8 mouse cellular contexts compared by ENCODE assay signal in genomic region chr5:3647708-3648121, GRCm38 (mm10). TPM values are rescaled to one million over a fixed set of nuclear protein-coding genes. Genes with fewer than 3 reads are reported as not detected.
DNase-seq lines count a peak whose midpoint lies in the region; ATAC-seq lines count a peak whose summit lies in the region.

No protein-coding gene starts in this region.

- H3K27me3 ChIP-seq in forebrain, embryonic 11.5 days (ENCODE audit: control insufficient read depth, insufficient read depth, low read length) = no peaks in the 10 kb centered on the region
- H3K27me3 ChIP-seq in heart, embryonic 15.5 days = no peaks in the 10 kb centered on the region
- H3K27me3 ChIP-seq in liver, embryonic 15.5 days = no peaks in the 10 kb centered on the region
- H3K27me3 ChIP-seq in neural tube, embryonic 12.5 days (replicated peaks) = no peaks in the 10 kb centered on the region

- peak; percentile 81 for DNase-seq in ES-CJ7 (ENCODE audit: low read depth, low spot score)
- DNase-seq in c-Kit-positive CD71-positive TER-119-negative erythroid progenitor cells, embryonic 14.5 days (ENCODE audit: low read depth) = peak; percentile 80
- DNase-seq in forebrain, embryonic 11.5 days (ENCODE audit: low spot score) = peak; percentile 97
- peak; percentile 95 for DNase-seq in kidney, postnatal 14 days
- peak; percentile 91 for DNase-seq in testis, postnatal 10 days (ENCODE audit: low spot score)

- peak overlapping the region; percentile 81 for H3K27ac ChIP-seq in forebrain, embryonic 11.5 days (ENCODE audit: low read depth, low read length)
- H3K27ac ChIP-seq in heart, embryonic 15.5 days = peak overlapping the region; percentile 90
- H3K27ac ChIP-seq in liver, embryonic 15.5 days (replicated peaks) = peak overlapping the region; percentile 96
- peak overlapping the region; percentile 72 for H3K27ac ChIP-seq in neural tube, embryonic 12.5 days

- H3K4me2 ChIP-seq in forebrain, embryonic 11.5 days (ENCODE audit: low read depth, low read length, severe bottlenecking) = peak overlapping the region; percentile 56
- H3K4me2 ChIP-seq in heart, embryonic 15.5 days = peak overlapping the region; percentile 65
- H3K4me2 ChIP-seq in liver, embryonic 15.5 days = peak overlapping the region; percentile 85
- H3K4me2 ChIP-seq in neural tube, embryonic 12.5 days (replicated peaks) = peak overlapping the region; percentile 66

- 0 out of 2 replicates have a peak, but pooled peaks cover 2% of the 10 kb centered on the region for H3K4me1 ChIP-seq in forebrain, embryonic 11.5 days (replicated peaks; ENCODE audit: control insufficient read depth, insufficient read depth, low read length)
- peaks cover 10% of the 10 kb centered on the region for H3K4me1 ChIP-seq in heart, embryonic 15.5 days (replicated peaks)
- peaks cover 20% of the 10 kb centered on the region for H3K4me1 ChIP-seq in liver, embryonic 15.5 days (replicated peaks)
- H3K4me1 ChIP-seq in neural tube, embryonic 12.5 days = peaks cover 9% of the 10 kb centered on the region

- peak overlapping the region; percentile 92 for H3K4me3 ChIP-seq in forebrain, embryonic 11.5 days (ENCODE audit: low read depth, low read length)
- H3K4me3 ChIP-seq in heart, embryonic 15.5 days = peak overlapping the region; percentile 82
- peak overlapping the region; percentile 99 for H3K4me3 ChIP-seq in liver, embryonic 15.5 days (replicated peaks)
- H3K4me3 ChIP-seq in neural tube, embryonic 12.5 days = peak overlapping the region; percentile 98

- H3K36me3 ChIP-seq in forebrain, embryonic 11.5 days (ENCODE audit: control insufficient read depth, insufficient read depth, low read length) = peaks cover 1% of the 10 kb centered on the region; the same call in 1 of the 2 replicates
- H3K36me3 ChIP-seq in heart, embryonic 15.5 days = peaks cover 18% of the 10 kb centered on the region
- peaks cover 21% of the 10 kb centered on the region for H3K36me3 ChIP-seq in liver, embryonic 15.5 days (replicated peaks)
- H3K36me3 ChIP-seq in neural tube, embryonic 12.5 days = peaks cover 8% of the 10 kb centered on the region; the same call in 1 of the 2 replicates

- WGBS in forebrain, embryonic 11.5 days = 2% methylated on average over 33 of the region's 46 CpGs
- 1% methylated on average over 44 of the region's 46 CpGs for WGBS in heart, embryonic 15.5 days
- WGBS in liver, embryonic 15.5 days (ENCODE audit: insufficient replicate concordance) = under 1% methylated on average over 46 of the region's 46 CpGs
- 2% methylated on average over 41 of the region's 46 CpGs for WGBS in neural tube, embryonic 12.5 days

- peak; percentile 98 for ATAC-seq in forebrain, embryonic 11.5 days (replicated peaks; ENCODE audit: low FRiP score)
- peak; percentile 96 for ATAC-seq in heart, embryonic 15.5 days (replicated peaks; ENCODE audit: insufficient number of reproducible peaks, insufficient read depth, low FRiP score, low read depth)
- ATAC-seq in liver, embryonic 15.5 days (ENCODE audit: insufficient read depth) = peak; percentile 93
- peak; percentile 98 for ATAC-seq in neural tube, embryonic 12.5 days (ENCODE audit: low FRiP score, low read depth)

- H3K9ac ChIP-seq in forebrain, embryonic 11.5 days (ENCODE audit: low read length) = peak overlapping the region; percentile 94
- H3K9ac ChIP-seq in heart, embryonic 15.5 days = peak overlapping the region; percentile 88
- peak overlapping the region; percentile 88 for H3K9ac ChIP-seq in liver, embryonic 15.5 days
- peak overlapping the region; percentile 87 for H3K9ac ChIP-seq in neural tube, embryonic 12.5 days

- no peaks in the 10 kb centered on the region for H3K9me3 ChIP-seq in forebrain, embryonic 11.5 days (ENCODE audit: control insufficient read depth, low read length)
- no peaks in the 10 kb centered on the region for H3K9me3 ChIP-seq in heart, embryonic 15.5 days (replicated peaks)
- no peaks in the 10 kb centered on the region for H3K9me3 ChIP-seq in liver, embryonic 15.5 days (replicated peaks)
- no peaks in the 10 kb centered on the region for H3K9me3 ChIP-seq in neural tube, embryonic 12.5 days

RNA-seq across cellular contexts. Expression of gene Tmbim7, which starts 3.3 kb away (rescaled TPM):
- polyA plus RNA-seq in forebrain, embryonic 11.5 days (2014; fragmentation: Nextera tagmentation; extraction: Ambion mirVana) = not detected in 2 replicates
- not detected in 2 replicates for polyA plus RNA-seq in heart, embryonic 15.5 days (2015; fragmentation: Nextera tagmentation; extraction: Ambion mirVana)
- polyA plus RNA-seq in liver, embryonic 15.5 days (2015; fragmentation: Nextera tagmentation; extraction: Ambion mirVana) = not detected in 2 replicates
- not detected in 2 replicates for polyA plus RNA-seq in neural tube, embryonic 12.5 days (2016; fragmentation: Nextera tagmentation; extraction: Ambion mirVana)

RNA-seq across cellular contexts. Expression of gene Gatad1, which starts 9.3 kb away (rescaled TPM):
- 75.4 and 79.5 TPM in 2 replicates for polyA plus RNA-seq in forebrain, embryonic 11.5 days (2014; fragmentation: Nextera tagmentation; extraction: Ambion mirVana)
- polyA plus RNA-seq in heart, embryonic 15.5 days (2015; fragmentation: Nextera tagmentation; extraction: Ambion mirVana) = 50.9 and 57.6 TPM in 2 replicates
- polyA plus RNA-seq in liver, embryonic 15.5 days (2015; fragmentation: Nextera tagmentation; extraction: Ambion mirVana) = 19.8 and 22.6 TPM in 2 replicates
- 72.0 and 74.6 TPM in 2 replicates for polyA plus RNA-seq in neural tube, embryonic 12.5 days (2016; fragmentation: Nextera tagmentation; extraction: Ambion mirVana)

RNA-seq across cellular contexts. Expression of gene Rbm48, which starts 51.3 kb away (rescaled TPM):
- polyA plus RNA-seq in forebrain, embryonic 11.5 days (2014; fragmentation: Nextera tagmentation; extraction: Ambion mirVana) = 14.3 and 15.9 TPM in 2 replicates
- polyA plus RNA-seq in heart, embryonic 15.5 days (2015; fragmentation: Nextera tagmentation; extraction: Ambion mirVana) = 7.6 and 9.4 TPM in 2 replicates
- 4.9 and 5.6 TPM in 2 replicates for polyA plus RNA-seq in liver, embryonic 15.5 days (2015; fragmentation: Nextera tagmentation; extraction: Ambion mirVana)
- 12.6 and 15.1 TPM in 2 replicates for polyA plus RNA-seq in neural tube, embryonic 12.5 days (2016; fragmentation: Nextera tagmentation; extraction: Ambion mirVana)

RNA-seq across cellular contexts. Expression of gene Pex1, which starts 51.8 kb away (rescaled TPM):
- 14.0 and 16.6 TPM in 2 replicates for polyA plus RNA-seq in forebrain, embryonic 11.5 days (2014; fragmentation: Nextera tagmentation; extraction: Ambion mirVana)
- polyA plus RNA-seq in heart, embryonic 15.5 days (2015; fragmentation: Nextera tagmentation; extraction: Ambion mirVana) = 10.1 and 11.3 TPM in 2 replicates
- polyA plus RNA-seq in liver, embryonic 15.5 days (2015; fragmentation: Nextera tagmentation; extraction: Ambion mirVana) = 4.8 and 5.4 TPM in 2 replicates
- 20.6 and 22.4 TPM in 2 replicates for polyA plus RNA-seq in neural tube, embryonic 12.5 days (2016; fragmentation: Nextera tagmentation; extraction: Ambion mirVana)

Comparison
In these comparisons a context has a peak if more than half of its experiments do, and no peak if none do; other contexts are left out.
1. Peak in every context shown above with its lines: DNase-seq, ATAC-seq, H3K4me3 ChIP-seq and H3K27ac ChIP-seq.